Mouse (Mus musculus): ENCODE measurements around the gene Gck. TPM values are rescaled to one million over a fixed set of nuclear protein-coding genes. Genes with fewer than 3 reads are reported as not detected.

Gene Gck
- polyA plus RNA-seq, 1 experiment from 2014 or later = 6.1 TPM

Other genes with a start within 250 kb of the Gck start
- gene Mrps24, start 234.4 kb downstream of the Gck start, polyA plus RNA-seq (2015; fragmentation: Nextera tagmentation; extraction: Ambion mirVana) = 171 and 172 TPM in 2 replicates
- 29.0 and 30.1 TPM in 2 replicates for gene Urgcp, start 187.7 kb downstream of the Gck start, polyA plus RNA-seq (2015; fragmentation: Nextera tagmentation; extraction: Ambion mirVana)
- 142 and 149 TPM in 2 replicates for gene Dbnl, start 161.6 kb downstream of the Gck start, polyA plus RNA-seq (2015; fragmentation: Nextera tagmentation; extraction: Ambion mirVana)
- gene Pgam2, start 146.3 kb downstream of the Gck start, polyA plus RNA-seq (2015; fragmentation: Nextera tagmentation; extraction: Ambion mirVana) = 3.4 and 4.3 TPM in 2 replicates
- 5.3 and 6.6 TPM in 2 replicates for gene Polm, start 112.1 kb downstream of the Gck start, polyA plus RNA-seq (2015; fragmentation: Nextera tagmentation; extraction: Ambion mirVana)
- gene Aebp1, start 88.1 kb downstream of the Gck start, polyA plus RNA-seq (2015; fragmentation: Nextera tagmentation; extraction: Ambion mirVana) = 21.9 and 24.5 TPM in 2 replicates
- 54.3 and 57.0 TPM in 2 replicates for gene Pold2, start 71.8 kb downstream of the Gck start, polyA plus RNA-seq (2015; fragmentation: Nextera tagmentation; extraction: Ambion mirVana)
- 1.9 and 2.7 TPM in 2 replicates for gene Myl7, start 51.3 kb downstream of the Gck start, polyA plus RNA-seq (2015; fragmentation: Nextera tagmentation; extraction: Ambion mirVana)
- gene Ykt6, start 5.6 kb upstream of the Gck start, polyA plus RNA-seq (2015; fragmentation: Nextera tagmentation; extraction: Ambion mirVana) = 76.0 and 78.1 TPM in 2 replicates
- 63.1 and 65.8 TPM in 2 replicates for gene Camk2b, start 116.3 kb upstream of the Gck start, polyA plus RNA-seq (2015; fragmentation: Nextera tagmentation; extraction: Ambion mirVana)
- gene A730071L15Rik, start 249.9 kb upstream of the Gck start, polyA plus RNA-seq (2015; fragmentation: Nextera tagmentation; extraction: Ambion mirVana) = 0.69 and 1.1 TPM in 2 replicates